Mouse (Mus musculus) liver, postnatal 0 days (tissue): ENCODE measurements around the gene Prss12.

Experiments
- CTCF ChIP-seq: sonication (generic); IDR thresholded peaks from 2 replicates; pipeline ENCODE4 v1.5.1; 2016; ENCODE audit warnings: antibody characterized with exemption, low read depth
- EP300 ChIP-seq: IDR thresholded peaks from 2 replicates; pipeline ENCODE4 v1.6.1; 2016; ENCODE audit warnings: antibody characterized with exemption, low read depth, mild to moderate bottlenecking

DNA sequence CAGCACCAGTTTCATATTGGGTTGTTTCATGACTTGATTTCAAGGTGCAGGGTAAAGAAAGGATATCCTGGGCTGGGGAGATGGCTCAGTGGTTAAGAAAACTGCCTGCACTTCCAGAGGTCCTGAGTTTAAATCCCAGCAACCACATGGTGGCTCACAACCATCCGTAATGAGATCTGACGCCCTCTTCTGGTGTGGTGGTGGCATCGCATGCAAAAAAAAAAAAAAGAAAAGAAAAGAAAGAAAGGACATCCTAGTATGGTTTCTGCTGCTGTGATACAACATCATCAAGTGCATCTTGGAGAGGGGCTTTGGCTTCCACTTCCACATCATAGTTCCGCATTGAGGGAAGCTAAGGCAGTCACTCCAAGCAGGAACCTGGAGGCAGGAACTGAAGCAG is 65.1 kb downstream of the Prss12 start:
- no peak for TF ChIP-seq CTCF
- TF ChIP-seq EP300: no peak
